Mouse (Mus musculus): ENCODE data around the gene Tmem117. TPM values are rescaled to one million over a fixed set of nuclear protein-coding genes. Genes with fewer than 3 reads are reported as not detected.

Gene Tmem117
- polyA plus RNA-seq, 1 experiment = 0.42 TPM

DNA sequence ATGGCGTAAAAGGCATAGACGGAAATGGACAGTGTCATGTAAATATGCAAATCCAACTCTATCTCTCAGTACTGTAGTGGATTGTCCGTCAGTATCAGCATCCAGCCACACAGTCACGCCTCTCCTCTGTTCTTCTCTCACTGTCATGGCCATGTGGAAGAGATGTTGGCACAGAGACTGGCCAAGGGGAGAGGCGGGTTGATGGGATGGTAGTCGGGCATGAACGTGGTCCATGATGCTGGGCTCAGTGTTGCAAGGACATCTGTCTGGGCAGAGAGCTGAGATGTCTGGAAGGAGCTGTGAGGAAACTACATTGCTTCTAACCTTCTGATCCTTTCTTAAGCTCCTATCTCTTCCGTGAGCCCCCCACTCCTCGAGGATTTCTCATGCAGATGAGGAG lies 413.4 kb downstream of the Tmem117 start:
- DNase-seq = no peak
- H3K4me1 ChIP-seq (replicated peaks; ENCODE audit: control insufficient read depth, insufficient read depth, low read length) = no peaks in the 10 kb centered on the region
- H3K4me3 ChIP-seq (ENCODE audit: control insufficient read depth, insufficient read depth, low read length) = no peak overlapping the region
- 84% methylated on average over 9 of the region's 9 CpGs for WGBS
- no peaks in the 10 kb centered on the region for H3K36me3 ChIP-seq (ENCODE audit: control insufficient read depth, insufficient read depth, low read length)
- TF ChIP-seq CTCF (IDR thresholded peaks at IDR 0.05; ENCODE audit: borderline replicate concordance, control insufficient read depth, extremely low read depth, insufficient read depth, low read length, poor library complexity) (no peak), POLR2A (IDR thresholded peaks at IDR 0.05; ENCODE audit: control insufficient read depth, extremely low read depth, insufficient read depth, low read length, poor library complexity) (no peak)
- H3K27ac ChIP-seq (ENCODE audit: control insufficient read depth, insufficient read depth, low read length) = no peak overlapping the region
- no peaks in the 10 kb centered on the region for H3K27me3 ChIP-seq (ENCODE audit: control insufficient read depth, insufficient read depth, low read length)

GRCm38 (mm10) chr15:95044011-95044410 lies 415.0 kb downstream of the Tmem117 start:
- H3K27ac ChIP-seq (ENCODE audit: control insufficient read depth, insufficient read depth, low read length) = no peak overlapping the region
- H3K36me3 ChIP-seq (ENCODE audit: control insufficient read depth, insufficient read depth, low read length) = no peaks in the 10 kb centered on the region
- no peaks in the 10 kb centered on the region for H3K4me1 ChIP-seq (replicated peaks; ENCODE audit: control insufficient read depth, insufficient read depth, low read length)
- TF ChIP-seq POLR2A (IDR thresholded peaks at IDR 0.05; ENCODE audit: control insufficient read depth, extremely low read depth, insufficient read depth, low read length, poor library complexity) (no peak), CTCF (IDR thresholded peaks at IDR 0.05; ENCODE audit: borderline replicate concordance, control insufficient read depth, extremely low read depth, insufficient read depth, low read length, poor library complexity) (no peak)
- no peak for DNase-seq
- 88% methylated on average over 8 of the region's 8 CpGs for WGBS
- H3K4me3 ChIP-seq (ENCODE audit: control insufficient read depth, insufficient read depth, low read length) = no peak overlapping the region
- H3K27me3 ChIP-seq (ENCODE audit: control insufficient read depth, insufficient read depth, low read length) = no peaks in the 10 kb centered on the region

GRCm38 (mm10) chr15:95047486-95047885 lies 418.5 kb downstream of the Tmem117 start:
- H3K27me3 ChIP-seq (ENCODE audit: control insufficient read depth, insufficient read depth, low read length) = no peaks in the 10 kb centered on the region
- WGBS = 95% methylated on average over 2 of the region's 2 CpGs
- no peaks in the 10 kb centered on the region for H3K36me3 ChIP-seq (ENCODE audit: control insufficient read depth, insufficient read depth, low read length)
- H3K4me1 ChIP-seq (replicated peaks; ENCODE audit: control insufficient read depth, insufficient read depth, low read length) = no peaks in the 10 kb centered on the region
- no peak overlapping the region for H3K4me3 ChIP-seq (ENCODE audit: control insufficient read depth, insufficient read depth, low read length)
- no peak for DNase-seq
- H3K27ac ChIP-seq (ENCODE audit: control insufficient read depth, insufficient read depth, low read length) = no peak overlapping the region
- TF ChIP-seq CTCF (IDR thresholded peaks at IDR 0.05; ENCODE audit: borderline replicate concordance, control insufficient read depth, extremely low read depth, insufficient read depth, low read length, poor library complexity) = no peak
- TF ChIP-seq POLR2A (IDR thresholded peaks at IDR 0.05; ENCODE audit: control insufficient read depth, extremely low read depth, insufficient read depth, low read length, poor library complexity) = no peak

DNA sequence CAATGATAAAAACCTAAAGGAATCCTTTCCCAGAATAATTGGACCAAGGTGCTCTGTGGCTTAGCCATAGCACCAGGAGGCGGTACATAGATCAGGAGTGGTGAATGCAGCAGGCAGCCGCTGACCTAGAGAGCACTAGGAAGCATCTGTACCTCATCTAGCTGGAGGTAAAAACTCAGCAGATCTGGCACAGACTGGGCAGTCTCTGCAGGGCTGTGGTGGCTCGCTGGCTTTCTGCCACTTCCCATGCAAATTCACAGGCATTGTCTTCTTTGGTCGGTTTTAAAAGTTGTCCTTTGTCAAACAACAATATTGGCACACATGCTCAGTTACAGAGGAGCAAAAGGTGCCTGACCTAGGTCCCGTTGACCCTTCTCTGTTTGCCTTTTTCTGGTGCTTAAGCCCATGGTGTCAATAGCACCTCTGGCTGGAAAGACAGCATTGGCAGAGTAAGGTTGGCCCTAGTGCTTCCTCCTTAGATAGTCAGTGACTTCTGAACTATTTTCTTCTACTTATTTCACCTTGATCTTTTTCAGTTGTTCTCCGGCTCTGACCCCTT lies 420.2 kb downstream of the Tmem117 start:
- 79% methylated on average over 6 of the region's 6 CpGs for WGBS
- H3K27me3 ChIP-seq (ENCODE audit: control insufficient read depth, insufficient read depth, low read length) = no peaks in the 10 kb centered on the region
- H3K4me1 ChIP-seq (replicated peaks; ENCODE audit: control insufficient read depth, insufficient read depth, low read length) = no peaks in the 10 kb centered on the region

GRCm38 (mm10) chr15:95055081-95055650 lies 426.1 kb downstream of the Tmem117 start:
- 90% methylated on average over 8 of the region's 8 CpGs for WGBS
- Histone ChIP-seq H3K4me3 (ENCODE audit: control insufficient read depth, insufficient read depth, low read length) (no peak overlapping the region), H3K36me3 (ENCODE audit: control insufficient read depth, insufficient read depth, low read length) (no peaks in the 10 kb centered on the region), H3K27me3 (ENCODE audit: control insufficient read depth, insufficient read depth, low read length) (no peaks in the 10 kb centered on the region), H3K27ac (ENCODE audit: control insufficient read depth, insufficient read depth, low read length) (no peak overlapping the region), H3K4me1 (replicated peaks; ENCODE audit: control insufficient read depth, insufficient read depth, low read length) (no peaks in the 10 kb centered on the region)
- no peak for DNase-seq
- TF ChIP-seq CTCF (IDR thresholded peaks at IDR 0.05; ENCODE audit: borderline replicate concordance, control insufficient read depth, extremely low read depth, insufficient read depth, low read length, poor library complexity) (no peak), POLR2A (IDR thresholded peaks at IDR 0.05; ENCODE audit: control insufficient read depth, extremely low read depth, insufficient read depth, low read length, poor library complexity) (no peak)

More for the DNA sequence above, 420.2 kb downstream of the Tmem117 start:
- DNase-seq = no peak
- Histone ChIP-seq H3K27ac (ENCODE audit: control insufficient read depth, insufficient read depth, low read length) (no peak overlapping the region), H3K36me3 (ENCODE audit: control insufficient read depth, insufficient read depth, low read length) (no peaks in the 10 kb centered on the region), H3K4me3 (ENCODE audit: control insufficient read depth, insufficient read depth, low read length) (no peak overlapping the region)
- no peak for TF ChIP-seq POLR2A (IDR thresholded peaks at IDR 0.05; ENCODE audit: control insufficient read depth, extremely low read depth, insufficient read depth, low read length, poor library complexity)
- TF ChIP-seq CTCF (IDR thresholded peaks at IDR 0.05; ENCODE audit: borderline replicate concordance, control insufficient read depth, extremely low read depth, insufficient read depth, low read length, poor library complexity) = no peak

GRCm38 (mm10) chr15:95068023-95068422 lies 439.0 kb downstream of the Tmem117 start:
- no peaks in the 10 kb centered on the region for H3K36me3 ChIP-seq (ENCODE audit: control insufficient read depth, insufficient read depth, low read length)
- H3K4me3 ChIP-seq (ENCODE audit: control insufficient read depth, insufficient read depth, low read length) = no peak overlapping the region
- no peaks in the 10 kb centered on the region for H3K27me3 ChIP-seq (ENCODE audit: control insufficient read depth, insufficient read depth, low read length)
- DNase-seq = no peak
- TF ChIP-seq CTCF (IDR thresholded peaks at IDR 0.05; ENCODE audit: borderline replicate concordance, control insufficient read depth, extremely low read depth, insufficient read depth, low read length, poor library complexity) (no peak), POLR2A (IDR thresholded peaks at IDR 0.05; ENCODE audit: control insufficient read depth, extremely low read depth, insufficient read depth, low read length, poor library complexity) (no peak)
- H3K27ac ChIP-seq (ENCODE audit: control insufficient read depth, insufficient read depth, low read length) = no peak overlapping the region
- 94% methylated on average over 1 of the region's 1 CpGs for WGBS
- H3K4me1 ChIP-seq (replicated peaks; ENCODE audit: control insufficient read depth, insufficient read depth, low read length) = no peaks in the 10 kb centered on the region
